Mouse (Mus musculus) cerebellum, adult 9-11 months (tissue): ENCODE measurements around the gene Dusp13.

Experiments
- DNase-seq: peaks from one replicate; pipeline ENCODE4 v3.0.0; 2022

Dusp13 gene

GRCm38 (mm10) chr14:21750881-21751542, at the start of gene Dusp13:
TSS of gene Dusp13 (minus strand) at chr14:21751181.
- DNase-seq, result peak; percentile 80

DNA sequence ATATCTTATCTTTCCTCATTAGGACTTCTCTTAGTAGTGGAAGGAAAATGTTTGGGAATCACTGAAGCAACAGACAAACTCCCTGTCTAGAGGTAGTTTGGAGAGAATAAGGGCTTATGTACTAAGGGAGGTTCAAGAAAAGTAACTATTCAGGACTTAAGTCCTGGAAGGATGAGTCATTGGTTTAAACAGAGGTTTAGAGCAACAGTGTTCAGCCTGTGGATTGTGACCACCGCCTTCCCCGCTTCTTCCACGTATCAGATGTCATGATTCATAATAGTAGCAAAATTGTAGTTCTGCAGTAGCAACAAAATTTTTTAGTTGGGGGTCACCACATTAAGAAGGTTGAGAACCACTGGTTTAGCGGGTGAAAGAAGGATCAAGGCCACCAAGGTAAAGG, 49.7 kb upstream of the Dusp13 start:
- DNase-seq, result no peak

DNA sequence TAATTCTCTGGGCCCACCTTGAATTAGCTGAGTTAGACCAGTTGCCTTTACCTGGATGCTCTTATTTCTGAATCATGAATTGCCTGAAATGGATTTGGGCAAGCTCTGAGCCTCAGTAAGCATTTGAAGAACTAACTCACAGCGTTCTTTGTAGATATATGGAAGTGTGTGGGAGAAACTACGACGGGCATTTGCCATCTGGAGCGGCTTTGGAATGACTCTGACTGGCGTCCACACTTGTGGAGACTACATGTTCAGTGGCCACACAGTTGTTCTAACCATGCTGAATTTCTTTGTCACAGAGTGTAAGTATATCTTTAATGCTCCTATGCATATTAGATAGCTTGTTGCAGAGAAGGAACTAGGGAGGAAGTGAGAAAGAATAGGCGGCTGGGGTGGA, 41.3 kb upstream of the Dusp13 start:
- DNase-seq, result no peak

DNA sequence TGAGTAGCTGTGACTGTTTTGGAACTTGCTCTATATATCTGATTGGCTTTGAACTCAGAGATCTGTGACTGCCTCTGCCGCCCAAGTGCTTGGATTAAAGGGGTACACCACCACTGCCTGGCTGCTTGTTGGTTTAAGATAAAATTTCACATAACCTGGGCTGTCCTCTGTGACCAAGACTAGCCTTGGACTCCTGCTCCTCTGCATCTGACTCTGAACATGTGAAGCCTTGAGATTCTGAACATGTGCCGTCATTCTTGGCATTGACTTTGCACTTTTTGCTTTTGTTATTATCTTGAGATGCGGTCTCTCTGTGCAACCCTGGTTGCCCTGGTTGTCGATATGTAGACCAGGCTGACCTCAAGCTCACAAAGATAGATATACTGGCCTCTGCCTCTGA, 40.7 kb upstream of the Dusp13 start:
- DNase-seq, result no peak

GRCm38 (mm10) chr14:21790585-21791251, 39.7 kb upstream of the Dusp13 start:
- no peak for DNase-seq

DNA sequence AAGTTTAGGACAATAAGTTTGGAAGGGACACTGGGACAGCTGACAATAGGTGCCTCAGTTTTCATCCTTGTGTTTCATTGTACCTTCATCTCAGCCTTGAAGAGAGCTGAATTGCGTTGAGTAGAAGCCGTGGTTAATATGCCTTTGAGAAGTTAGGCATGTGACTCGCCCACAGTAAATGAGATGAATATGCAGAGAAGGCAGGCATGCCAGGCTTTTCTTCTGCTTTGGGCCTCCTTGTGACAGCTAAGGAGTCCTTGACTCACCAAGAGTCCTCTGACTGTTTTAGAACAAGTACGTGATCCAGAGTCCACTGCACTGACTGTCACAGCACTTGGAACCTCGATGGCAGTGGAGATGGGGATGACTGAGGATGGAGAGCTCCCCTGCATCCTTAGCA, 37.1 kb upstream of the Dusp13 start:
- DNase-seq, result no peak

- no peak for DNase-seq
Measured at GRCm38 (mm10) chr14:21787374-21787773, 36.4 kb upstream of the Dusp13 start.

DNA sequence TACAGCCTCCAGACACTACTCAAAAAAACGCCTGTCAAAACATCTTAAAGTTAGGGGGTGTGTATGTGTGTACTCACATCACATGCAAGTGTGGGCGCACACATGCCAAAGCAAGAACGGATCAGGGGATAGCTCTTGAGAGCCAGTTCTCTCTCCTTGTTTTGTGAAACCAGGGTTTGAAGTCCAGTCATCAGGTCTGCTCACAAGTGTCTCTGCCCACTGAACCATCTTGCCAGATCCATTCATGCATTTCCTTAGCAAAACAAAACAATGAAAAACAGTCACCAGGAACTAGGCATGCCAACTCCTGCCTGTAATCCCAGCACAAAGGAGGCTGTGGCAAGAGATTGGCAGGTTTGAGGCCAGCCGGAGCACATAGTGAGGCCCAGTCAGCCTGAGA, 35.5 kb upstream of the Dusp13 start:
- DNase-seq, result no peak

GRCm38 (mm10) chr14:21776201-21776600, 25.2 kb upstream of the Dusp13 start:
- DNase-seq, result no peak

GRCm38 (mm10) chr14:21773946-21774345, 23.0 kb upstream of the Dusp13 start:
- no peak for DNase-seq

GRCm38 (mm10) chr14:21772506-21773281, 21.7 kb upstream of the Dusp13 start:
- no peak for DNase-seq

DNA sequence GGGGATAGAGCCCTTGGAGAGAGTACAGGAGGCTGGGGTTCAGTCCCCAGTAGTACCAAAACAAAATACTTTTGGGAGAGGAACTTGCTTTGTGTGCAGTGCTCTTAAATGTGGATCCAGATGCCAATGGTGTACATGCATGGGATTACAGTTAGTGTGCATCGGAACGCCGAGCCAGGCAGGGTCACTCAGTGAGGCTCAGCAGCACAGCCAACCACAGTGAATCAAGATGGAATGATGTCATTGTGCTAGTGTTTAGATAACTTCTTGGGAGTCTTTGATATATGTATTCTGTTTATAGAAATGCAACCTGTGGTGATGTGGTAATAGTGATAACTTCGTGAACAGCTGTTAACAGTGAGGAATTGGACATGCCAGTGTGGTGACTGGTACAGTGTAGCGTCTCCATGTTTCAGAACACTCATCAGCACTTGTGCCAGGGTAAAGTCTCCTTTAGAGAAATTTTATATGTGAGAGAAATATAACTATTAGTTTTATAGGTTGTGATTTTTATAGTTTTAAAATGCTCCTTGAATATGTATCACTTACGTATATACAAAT, 15.5 kb upstream of the Dusp13 start:
- DNase-seq, result no peak

DNA sequence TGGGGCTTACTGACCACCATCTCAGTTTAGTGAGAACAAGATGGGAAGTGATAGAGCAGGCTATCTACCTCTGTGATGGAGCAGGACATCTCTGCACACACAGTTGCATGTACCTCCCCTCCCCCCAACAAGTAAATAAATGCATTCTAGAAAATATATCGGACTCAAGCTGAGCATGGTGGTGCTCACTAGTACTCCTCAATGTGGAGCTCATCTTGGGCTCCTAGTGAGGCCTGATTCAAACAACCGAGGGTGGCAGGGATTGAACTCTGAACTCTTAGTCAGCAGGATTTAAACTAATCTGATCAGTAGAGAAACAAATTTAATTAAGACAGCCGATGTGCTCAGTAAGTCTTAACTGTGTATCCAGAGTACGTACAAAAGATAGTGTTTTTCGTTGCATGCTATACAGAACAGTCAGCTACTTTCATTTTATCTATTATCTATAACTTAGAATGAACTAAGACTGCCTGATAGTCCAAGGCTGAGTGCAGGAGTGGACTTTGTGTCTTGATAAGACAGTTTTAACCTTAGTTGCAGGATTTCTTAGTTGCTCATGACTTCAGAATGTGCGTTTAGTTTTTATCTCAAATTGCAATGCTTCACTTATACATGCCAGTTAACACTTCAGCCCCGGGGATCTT, 14.9 kb upstream of the Dusp13 start:
- no peak for DNase-seq

GRCm38 (mm10) chr14:21764646-21765045, 13.7 kb upstream of the Dusp13 start:
- DNase-seq, result peak; percentile 48

- DNase-seq, result no peak
Measured at GRCm38 (mm10) chr14:21763736-21764135, 12.8 kb upstream of the Dusp13 start.

DNA sequence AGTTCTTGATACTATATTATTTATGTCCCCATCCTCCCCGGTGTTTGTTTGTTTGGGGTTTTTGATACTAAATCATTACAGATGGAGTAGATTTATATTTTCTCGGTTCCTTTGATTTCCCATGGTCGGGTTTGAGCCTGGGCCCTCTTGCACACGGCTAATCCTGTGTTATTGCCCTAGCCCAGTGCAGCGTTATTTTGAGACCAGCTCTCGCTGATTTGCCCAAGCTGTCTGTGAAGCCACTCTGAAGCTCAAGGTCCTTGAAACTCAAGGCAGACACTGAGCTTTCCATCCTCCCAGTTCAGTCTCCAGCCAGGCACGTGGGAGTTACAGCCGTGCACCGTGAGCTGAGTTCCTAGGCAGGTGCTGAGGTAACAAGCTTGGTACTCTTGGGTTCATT, 10.6 kb upstream of the Dusp13 start:
- no peak for DNase-seq

- DNase-seq, result no peak
Measured at GRCm38 (mm10) chr14:21753367-21753766, 2.4 kb upstream of the Dusp13 start.

DNA sequence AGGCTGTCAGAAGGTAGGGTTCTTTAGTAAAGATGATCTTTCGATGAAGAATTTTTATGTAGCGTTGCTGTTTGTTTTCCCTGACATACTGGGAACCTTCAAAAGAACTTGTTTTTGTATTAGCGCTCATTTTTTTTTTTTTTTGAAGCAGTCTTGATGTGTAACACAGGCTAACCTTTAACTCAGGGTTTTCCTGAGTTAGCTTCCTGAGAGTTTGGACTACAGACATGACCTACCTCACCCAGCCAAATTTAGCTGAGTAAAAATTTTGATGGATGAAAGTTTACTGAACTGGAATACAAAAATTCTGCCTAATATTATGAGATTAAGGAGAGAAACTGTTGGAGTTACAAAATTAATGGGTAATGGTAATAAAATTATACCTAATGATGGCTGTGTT, 1.4 kb upstream of the Dusp13 start:
- DNase-seq, result no peak

DNA sequence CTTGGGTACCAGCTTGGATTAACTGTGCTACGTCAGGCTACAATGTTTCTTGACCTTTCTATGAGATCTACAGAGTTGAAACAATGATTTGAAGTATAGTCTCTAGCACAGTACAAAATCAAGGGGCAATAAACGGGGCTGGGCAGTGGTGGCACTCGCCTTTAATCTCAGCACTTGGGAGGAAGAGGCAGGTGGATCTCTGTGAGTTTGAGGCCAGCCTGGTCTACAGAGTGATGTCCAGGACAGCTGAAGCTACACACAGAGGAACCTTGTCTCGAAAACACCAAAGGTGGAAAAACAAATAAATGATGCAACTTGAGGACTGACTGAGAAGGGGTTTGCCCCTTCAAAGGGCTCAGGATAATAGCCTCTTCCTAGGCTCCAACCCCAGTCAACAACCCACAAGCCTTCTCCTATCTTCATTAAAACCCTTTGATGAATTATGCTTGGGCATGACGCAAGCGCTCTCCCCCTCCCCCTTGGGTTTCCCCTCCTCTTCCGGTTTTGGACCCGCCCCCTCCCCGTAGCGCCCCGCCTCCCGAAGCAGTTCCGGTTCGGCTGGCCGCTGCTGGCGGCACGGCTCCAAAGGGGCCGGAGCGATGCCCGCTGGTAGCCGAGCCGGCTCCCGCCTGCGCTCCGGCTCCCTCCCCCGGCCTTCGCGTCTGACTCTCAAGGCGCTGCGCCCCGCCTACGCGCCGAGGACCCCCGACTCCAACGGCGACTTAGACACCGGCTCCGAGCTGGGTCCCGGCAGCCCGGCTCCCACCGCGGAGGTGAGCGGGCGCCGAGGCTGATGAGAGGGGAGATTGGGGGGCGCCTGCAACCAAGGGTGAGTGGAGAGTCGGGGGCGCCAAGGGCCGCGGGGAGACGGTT, 737 bp downstream of the Dusp13 start, which contains the start of gene Samd8:
TSS of gene Samd8 (plus strand) at position 524 of the 873 bp plus-strand sequence.
- DNase-seq, result peak; percentile 90

DNA sequence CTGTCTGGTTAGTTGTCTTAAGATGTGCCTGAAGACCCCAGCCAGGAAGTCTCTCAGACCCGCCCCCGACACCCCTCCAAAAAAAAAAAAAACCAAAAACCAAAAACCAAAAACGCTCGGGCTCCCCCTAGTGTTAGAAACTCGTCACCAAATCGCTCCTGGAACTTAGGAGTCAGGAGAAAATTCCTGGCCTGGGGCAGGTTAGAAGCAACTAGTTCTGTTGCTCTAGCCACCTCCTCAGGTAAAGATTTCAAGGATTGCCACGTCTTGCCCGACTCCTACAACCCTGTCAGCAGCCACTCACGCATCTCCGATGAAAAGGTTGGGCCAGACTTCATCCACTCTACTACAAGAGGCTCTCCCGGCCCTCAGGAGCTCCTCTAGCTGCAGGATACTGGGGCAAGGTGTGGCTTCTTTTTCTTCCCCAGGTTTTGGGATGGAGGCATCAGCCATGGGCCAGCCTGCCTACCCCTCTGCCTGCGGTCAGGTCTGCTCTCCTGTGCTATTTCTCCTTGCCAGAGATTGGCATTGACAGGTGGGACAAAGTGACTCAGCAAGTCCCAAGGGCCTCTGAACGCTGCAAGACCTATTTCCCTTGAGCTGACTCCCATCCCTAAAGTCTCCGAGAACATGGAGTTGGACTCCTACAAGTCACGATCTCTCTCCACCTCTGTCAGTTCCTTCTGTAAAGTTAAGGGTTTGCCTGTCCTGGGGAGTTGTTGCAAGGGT, 2.7 kb downstream of the Dusp13 start:
- DNase-seq, result peak; percentile 41

- DNase-seq, result no peak
Measured at GRCm38 (mm10) chr14:21747436-21748141, 3.4 kb downstream of the Dusp13 start.
